Mouse (Mus musculus) CD4-positive, CD25-positive, alpha-beta regulatory T cell, adult 2 months (primary cell): Measurements from ENCODE around the gene Dpy19l3.

ENCODE experiments used
- DNase-seq: peaks from one replicate; pipeline ENCODE4 v3.0.0-alpha.2; 2012; ENCODE audit warnings: low read depth, low spot score

Gene Dpy19l3

DNA sequence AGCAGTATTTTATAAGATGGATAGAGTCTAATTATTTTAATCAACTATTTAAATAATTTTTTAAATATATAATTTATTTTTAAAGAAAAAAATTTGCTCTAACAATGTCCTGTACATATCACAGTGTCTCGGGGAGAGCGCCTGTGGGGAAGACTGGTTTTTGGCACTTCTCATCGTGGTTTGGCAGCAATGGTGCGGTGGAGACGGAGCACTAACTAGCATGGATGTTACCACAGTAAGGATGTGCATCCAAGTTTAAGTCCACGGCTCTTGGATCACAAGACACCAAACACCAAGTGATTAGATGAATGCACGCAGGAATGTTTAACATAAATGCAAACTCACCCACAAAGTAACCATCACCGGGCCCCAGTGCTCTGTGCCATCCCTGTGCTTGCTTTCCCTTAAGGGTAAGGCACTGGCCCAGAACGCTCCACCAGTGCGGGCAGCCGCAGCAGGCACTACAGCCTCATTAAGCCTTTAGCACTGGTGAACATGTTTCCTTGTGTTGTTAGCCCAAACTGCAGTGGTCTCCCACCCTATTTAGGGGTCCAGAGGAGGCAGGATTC, 65.4 kb downstream of the Dpy19l3 start:
- no peak for DNase-seq

DNA sequence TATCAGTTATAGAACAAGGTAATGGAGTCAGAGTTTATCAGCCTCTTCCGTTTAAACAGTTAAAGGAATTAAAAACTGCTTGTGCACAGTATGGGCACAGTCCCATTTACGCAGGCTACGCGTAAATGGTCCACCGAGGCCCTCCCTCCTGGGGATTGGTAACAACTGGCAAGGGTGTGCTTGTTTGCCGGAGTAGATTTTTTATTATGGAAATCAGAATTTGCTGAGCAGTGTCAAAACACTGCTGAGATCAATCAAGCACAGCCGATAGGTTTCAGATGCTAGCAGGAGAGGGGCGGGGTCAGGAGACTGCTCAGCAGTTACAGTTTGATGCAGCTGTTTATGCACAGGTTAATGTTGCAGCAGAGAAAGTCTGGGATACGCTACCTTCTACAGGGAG, 66.0 kb downstream of the Dpy19l3 start:
- no peak for DNase-seq

DNA sequence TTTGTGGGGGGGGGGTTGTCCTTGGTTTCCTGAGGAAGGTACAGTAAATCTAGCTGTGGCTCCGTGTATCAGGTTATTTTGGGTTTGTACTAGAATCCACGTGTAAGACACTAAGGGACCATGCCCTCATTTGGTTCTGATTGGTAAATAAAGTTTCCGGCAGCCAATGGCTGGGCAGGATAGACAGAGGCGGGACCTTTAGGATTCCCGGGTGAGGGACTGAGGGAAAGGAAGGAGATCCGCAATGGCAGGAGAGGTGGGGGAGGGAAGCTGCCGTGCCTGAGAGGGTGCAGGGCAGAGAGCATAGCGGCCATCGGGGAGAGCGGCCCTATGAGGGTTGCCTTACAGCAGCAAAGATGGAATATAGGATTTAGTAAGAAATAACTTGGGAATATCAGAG, 67.0 kb downstream of the Dpy19l3 start:
- no peak for DNase-seq

DNA sequence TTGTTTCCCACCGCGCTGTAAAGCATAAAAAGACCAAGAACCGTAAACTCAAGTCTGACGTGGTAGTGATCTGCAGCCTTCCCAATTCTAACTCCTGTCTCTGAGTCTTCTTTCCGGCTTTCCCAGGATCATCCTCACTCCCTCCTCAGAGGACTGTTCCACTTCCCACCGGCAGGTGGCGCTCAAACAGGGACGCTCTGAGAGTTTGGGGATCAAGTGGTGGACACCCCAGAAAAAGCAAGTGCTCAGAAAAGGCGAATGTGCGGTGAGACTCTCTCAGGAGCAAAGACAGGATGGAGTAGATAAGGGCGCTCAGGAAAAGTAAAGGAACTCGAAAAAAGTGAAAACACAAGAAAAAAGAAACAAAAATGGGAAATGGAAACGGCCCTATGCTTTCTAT, 67.5 kb downstream of the Dpy19l3 start:
- peak; percentile 50 for DNase-seq

DNA sequence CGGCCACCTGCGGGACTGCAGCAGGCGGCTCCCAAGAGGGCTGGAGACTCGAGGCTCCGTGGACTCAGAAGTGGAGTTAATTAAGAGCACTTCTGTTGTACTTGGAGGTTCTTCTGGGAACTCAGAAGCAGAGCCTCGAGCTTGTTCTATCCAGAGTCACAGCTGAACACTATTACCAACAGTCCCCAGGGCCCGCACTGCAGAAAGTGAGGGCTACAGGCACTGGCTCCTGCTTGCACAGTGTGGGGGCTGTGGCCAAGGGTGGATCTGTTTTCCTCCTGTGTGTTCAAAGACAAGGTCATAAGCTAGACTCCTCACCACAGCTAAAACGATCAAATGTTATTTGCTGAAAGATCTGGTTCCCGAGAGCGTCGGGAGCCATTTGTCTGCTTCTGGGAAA, 68.0 kb downstream of the Dpy19l3 start:
- DNase-seq: no peak

DNA sequence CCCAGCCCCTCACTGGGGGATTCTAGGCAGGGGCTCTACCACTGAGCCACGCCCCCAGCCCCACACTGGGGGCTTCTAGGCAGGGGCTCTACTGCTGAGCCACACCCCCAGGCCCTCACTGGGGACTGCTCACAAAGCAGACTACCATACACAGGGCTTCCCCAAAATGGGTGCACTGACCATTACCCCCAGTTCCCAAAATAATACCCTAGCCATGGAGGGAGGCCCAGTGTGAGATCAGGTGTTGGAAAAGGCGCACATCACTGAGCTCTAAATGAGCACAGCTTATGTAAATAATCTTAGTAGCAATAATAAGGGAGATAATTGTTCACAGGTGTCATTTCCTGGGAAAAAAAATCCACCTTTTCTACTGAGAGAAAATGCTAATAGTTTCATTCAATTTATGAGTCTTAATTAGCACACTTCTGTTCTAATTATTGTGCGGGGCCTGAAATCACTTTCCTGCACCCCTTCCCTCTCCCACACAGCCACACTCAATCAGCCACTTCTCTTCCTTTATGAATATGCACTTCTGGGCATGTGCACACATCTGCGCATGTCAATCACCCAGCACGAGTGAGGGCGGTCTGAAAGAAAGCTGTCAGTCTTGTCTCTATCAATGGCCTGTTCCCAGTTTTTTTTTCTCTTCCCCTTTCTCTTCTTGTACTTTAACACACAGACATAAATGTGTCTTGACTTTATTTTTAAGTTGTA, 70.7 kb downstream of the Dpy19l3 start:
- DNase-seq: no peak

DNA sequence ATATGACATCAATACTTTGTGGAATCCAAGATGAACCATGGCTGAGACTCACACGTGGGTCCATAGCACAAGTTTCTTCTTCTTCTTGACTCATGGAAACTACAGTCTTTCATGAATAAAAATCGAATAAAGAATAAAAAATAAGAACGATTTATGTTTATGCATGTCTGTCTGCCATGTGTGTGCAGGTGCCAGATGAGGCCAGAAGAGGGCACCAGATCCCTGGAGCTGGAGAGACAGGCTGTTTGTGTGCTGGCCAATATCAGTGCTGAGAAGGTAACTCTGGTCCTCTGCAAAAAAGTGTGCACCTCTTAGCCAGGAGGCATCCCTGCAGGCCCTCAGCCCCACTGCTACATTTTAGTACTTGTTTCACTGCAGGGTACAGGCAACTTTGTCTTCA, 72.7 kb downstream of the Dpy19l3 start:
- DNase-seq: peak; percentile 15

DNA sequence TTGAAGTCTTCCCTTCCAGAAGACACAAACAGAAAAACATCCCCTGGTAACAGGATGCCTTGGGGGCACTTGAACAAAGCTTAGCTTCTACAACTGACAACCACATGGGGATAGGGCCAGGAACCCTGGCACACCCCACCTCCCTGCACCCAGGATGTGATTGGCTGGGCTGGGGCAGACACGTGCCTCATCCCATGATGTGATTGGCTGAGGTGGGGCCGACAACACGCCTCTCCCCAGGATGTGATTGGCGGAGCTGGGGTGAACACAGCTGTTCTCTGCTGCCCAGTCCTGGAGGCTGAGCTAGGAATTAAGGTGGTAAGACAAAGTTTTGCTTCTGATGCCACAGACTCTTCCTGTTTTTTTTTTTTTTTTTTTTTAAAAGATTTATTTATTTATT, 75.3 kb downstream of the Dpy19l3 start:
- DNase-seq: no peak

DNA sequence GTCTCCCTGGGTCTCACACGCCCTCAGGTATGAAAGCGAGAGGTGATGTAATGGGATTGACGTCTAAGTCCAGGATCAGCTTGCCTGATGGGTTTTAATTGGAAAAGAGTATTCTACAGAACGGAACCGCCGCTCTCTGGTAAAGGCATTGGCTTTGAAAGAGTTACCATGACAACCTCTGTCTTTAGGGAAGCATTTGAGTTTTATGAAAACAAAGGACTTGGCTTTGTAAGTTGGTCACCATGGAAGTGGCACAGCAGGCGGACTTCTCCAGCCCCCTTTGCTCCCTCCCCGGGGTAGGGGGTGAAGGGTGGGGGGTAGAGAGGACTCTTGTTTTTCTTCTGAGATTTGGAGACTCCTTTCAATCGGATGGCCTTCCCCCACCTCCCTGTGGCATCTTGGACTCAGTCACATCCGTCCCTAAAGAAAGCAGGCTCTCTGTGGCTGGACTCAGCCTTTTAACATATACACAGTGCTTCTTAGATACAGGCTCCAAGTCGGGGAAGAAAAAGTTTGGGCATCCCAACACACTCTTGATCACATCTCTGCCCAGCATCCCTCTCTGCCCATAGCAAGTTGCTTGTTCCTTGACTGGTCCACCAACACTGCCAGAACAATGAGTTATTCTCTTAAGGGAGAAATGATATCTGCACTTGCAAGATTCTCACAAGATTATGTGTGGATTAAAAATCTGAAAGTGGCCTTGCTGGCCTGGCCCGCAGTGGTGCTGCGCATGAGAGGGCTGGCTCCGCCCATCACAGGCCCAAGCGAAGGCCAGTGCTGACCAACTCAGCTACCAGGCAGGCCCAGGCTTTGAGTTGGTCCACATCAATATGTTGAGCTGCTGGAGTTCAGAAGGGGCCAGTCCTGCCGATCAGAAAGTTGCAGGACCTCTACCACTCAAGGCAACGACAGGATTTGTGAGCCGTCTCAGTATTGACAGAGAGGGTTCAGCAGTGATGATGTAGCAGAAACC, 85.9 kb downstream of the Dpy19l3 start:
- no peak for DNase-seq

DNA sequence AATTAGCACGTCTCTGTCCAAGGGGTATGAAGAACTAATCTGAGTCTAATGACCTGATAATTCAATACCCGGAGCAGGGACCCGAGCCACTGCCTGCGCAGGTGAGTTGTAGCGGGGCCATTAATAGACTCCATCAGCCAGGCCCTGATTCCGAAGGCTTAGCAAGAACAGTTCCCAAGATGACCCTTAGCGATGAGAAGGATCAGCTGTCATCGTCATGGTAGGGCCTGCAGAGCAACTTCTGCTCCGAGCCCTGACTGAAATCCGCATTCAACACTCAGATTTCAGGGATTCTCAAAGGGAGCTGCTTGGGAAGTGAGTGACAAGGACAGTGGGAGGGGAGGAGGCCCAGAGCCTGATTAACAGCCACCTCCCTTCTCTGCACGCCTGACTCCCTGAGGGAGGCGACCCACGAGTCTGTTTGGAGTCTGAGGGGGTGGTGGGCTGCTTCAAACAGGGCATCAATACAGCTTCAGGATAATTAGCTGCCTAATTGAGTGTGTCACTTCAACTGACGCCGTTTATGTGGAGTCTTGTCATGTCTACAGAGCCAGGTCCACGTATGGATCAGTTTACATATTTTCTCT, 90.4 kb downstream of the Dpy19l3 start:
- DNase-seq: no peak

DNA sequence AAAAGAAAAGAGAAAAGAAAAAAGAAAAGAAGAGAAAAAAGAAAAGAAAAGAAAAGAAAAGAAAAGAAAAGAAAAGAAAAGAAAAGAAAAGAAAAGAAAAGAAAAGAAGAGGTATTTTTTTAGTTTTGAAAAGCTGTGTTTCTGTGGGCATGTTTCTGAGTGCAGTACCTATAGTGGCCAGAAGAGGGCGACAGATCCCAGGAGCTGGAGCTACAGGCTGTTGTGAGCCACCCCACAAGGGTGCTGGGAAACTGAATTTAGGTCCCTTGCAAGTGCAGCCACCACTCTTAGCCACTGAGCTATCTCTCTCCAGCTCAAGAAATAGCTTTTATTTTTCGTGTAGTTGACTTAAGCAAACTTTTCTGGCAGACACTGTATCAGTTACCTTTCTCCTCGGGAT, 95.1 kb downstream of the Dpy19l3 start:
- peak; percentile 72 for DNase-seq

DNA sequence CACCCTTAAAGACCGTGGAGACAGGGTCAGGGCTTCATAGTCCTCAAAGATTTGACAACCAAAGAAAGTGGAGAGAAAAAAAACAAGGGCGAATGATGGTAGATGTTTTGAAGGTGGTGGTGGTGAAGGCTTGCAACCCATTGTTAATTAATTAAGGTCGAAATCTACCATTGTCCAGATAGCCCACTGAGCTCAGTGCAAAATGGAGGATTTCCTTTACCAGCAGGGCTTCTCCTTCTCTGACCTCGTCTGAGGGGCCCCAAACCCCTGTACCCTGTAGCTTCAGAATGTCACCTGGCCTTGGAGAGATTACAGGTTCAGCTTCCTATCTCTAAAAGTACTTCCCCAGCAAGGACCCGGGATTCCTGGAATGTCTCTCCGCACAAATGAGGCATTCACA, 96.4 kb downstream of the Dpy19l3 start:
- DNase-seq: no peak

DNA sequence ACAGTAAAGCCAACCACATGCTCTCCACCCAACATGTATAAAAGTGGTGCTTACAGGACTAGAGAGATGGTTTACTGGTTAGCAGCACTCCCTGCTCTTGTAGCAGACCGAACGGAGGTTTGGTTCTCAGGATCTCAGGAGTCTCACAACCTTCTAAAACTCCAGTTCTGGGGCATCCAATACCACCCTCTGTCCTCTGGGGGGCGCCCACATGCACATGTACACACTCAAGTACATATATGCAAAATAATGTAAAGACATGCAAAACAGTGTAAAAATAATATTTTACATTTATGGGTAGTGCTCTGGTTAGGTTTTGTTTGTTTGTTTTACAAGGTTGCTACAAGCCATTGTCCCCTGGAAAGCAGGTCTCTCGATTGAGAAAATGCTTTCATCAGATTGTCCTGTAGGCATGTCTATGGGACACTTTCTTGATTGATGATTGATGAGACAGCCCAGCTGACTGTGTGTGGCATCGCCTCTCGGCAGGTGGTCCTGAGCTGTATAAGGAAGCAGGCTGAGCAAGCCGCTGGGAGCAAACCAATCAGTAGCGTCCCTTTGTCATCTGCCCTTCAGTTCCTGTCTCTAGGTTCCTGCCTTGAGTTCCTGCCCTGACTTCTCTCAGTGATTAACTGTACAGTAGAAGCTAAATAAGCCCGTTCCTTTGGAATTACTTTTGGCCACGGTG, 102.5 kb downstream of the Dpy19l3 start:
- peak; percentile 56 for DNase-seq

DNA sequence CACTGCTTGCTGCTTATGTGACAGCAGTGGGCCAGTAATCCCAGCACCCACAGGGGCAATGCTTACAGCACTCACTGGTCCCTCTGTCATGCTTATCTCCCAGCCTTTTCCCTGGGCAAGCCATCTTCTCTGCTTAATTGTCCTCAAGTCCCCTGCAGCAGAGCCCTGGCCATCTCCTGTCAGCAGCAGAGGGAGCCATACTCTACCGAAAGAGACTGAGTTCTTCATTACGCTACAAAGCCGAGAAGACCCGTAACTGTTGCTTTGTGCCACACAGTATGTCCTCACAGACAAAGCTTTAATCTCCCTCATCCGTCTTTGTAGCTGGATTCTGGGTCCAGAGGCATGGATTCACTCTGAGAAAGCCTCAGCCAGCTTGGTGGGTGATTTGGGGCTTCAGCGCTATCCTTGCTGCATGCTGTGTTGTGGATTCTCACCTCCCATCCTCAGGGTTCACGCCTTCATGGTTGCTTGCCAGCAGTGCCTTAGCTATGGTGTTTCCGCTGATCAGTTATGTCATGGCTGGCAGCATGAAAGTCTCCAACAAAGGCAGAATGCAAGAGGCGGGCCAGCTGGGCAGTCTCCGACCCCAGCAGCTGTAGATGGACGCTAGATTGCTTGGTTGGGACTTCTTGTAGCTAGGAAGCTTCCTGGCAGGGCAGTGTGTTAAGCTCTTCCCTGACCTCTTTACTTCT, 103.4 kb downstream of the Dpy19l3 start:
- DNase-seq: no peak

DNA sequence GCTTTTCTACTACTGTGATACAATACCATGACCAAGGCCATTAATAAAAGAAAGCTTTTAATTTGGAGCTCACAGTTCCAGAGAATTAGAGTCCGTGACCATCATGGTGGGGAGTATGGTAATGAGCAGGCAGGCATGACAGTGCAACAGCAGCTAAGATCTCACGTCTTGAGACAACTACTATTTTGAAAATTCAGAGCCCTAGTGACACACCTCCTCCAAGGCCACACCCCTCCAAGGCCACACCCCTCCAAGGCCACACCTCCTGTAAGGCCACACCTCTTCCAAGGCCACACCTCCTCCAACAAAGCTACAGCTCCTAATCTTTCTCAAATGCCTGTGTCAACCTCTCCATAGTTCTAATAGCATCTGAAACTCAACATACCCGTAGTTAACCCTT, 105.2 kb downstream of the Dpy19l3 start:
- peak; percentile 71 for DNase-seq

DNA sequence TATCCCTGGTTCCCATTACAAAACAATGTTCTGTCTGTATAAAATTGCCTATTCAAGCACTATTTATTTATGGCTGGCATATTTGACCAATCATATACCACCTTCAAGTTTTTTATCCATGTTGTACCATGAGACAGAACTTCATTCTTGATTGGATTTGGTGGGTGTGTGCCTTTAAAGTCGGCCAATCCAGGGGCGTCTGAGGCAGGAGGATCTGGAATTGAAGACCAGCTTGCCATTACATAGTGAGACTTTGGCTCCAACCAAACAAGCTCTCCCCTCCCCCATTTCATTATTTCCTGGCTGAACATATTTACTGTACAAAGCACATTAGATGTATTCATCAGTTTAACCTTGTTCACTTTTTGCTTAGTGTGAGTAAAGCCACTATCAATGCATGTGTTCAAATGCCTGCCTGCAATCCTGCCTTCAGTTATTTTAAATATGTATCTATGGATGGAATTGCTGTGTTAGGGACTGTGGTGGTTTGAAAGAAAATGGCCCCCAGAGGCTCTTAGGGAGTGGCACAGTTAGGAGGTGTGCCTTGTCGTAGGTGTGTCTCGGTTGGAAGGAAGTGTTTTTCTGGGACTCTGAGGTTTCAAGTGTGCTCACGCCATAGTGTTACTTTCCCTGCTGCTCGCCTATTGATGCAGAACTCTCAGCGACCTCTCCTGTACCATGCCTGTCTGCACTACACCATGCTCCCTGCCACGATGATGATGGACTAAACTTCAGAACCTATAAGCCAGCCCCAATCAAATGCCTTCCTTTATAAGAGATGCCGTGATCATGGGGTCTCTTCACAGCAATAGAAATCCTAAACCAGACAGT, 105.8 kb downstream of the Dpy19l3 start:
- DNase-seq: no peak

DNA sequence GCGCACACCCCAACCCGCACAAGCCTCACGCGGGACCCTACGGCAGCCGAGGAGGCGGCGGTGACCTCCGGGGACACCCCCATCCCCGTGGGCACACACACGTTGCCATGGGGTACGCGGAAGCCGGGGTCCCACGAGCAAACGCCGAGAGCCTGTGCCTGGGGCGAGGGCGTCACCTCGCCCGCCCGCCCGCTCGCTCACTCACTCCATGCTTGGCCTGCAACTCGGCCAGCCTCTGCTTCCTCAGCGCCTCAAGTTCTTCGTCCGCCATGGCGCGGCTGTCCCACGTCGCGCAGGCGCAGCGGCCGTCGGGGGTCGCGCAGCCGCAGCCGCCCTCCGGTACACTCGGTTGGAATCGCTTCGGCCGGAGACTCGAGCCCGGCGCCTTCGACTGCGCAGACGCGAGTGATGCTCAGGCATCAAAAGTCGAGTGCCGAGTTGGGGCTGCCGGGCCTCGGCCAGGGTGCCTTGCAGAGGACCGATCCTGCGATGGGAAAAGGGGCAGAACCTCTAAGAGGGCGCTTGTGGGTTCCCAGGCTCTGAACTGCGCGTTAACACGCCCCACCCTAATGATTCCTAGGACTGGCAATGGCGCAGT, 107.1 kb downstream of the Dpy19l3 start, which contains the start of gene Pdcd5:
Gene Pdcd5, minus strand, starts transcription at position 421 of the 598 bp plus-strand sequence.
- peak; percentile 98 for DNase-seq

DNA sequence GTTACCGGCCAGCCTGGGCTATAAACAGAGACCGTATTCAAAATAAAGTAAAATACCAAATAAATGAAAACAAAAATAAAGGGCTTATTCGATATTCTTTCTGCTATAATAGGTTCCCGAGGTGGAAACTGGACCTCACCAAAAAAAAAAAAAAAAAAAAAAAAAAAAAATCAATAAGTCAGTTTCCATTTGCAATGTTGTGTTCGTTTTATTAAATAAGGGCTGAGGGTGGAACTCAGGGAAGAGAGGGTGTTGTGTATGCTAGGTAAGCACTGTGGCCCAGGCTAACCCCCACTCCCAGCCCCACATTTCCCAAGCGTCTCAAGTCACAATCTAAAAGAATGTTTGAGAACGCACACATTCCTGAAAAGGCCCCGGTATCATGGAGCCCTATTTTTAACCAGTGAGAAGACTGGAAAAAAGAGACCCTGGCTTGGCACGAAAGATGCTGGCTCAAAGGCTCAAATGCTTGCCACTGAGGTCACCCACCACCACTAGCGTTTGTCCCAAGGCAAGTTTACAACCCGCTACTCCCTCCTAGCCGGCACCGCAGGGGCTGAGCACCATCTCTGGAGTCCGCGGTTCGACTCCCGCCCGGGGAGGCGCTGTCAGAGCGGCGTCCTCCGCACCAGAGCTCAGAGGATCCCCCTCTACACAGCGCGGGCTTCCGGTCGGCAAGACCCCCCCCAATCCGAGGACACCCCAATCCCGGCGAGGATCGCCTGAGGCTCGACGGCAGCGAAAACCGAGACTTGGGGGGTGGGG, 107.8 kb downstream of the Dpy19l3 start:
- peak; percentile 50 for DNase-seq

DNA sequence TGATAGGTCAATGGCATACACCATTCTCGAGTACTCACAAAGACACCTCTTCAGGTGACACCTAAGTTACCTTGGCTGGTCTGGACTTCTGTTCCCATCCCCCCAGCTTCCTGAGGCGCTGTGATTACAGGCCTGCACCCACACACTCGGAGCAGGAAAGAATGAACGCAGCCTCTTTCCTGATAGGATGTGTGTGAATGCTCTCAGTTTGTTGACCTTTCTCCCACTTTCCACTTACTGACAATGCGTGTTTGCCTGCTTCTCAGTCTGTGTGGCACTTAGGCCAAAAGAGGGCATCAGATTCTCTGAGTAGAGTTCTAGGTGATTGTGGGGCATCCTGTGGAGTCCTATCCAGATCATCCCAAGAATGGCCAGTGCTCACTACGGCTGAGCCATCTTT, 114.2 kb downstream of the Dpy19l3 start:
- no peak for DNase-seq
